Mouse (Mus musculus): ENCODE measurements around the gene Dcun1d4. TPM values are rescaled to one million over a fixed set of nuclear protein-coding genes. Genes with fewer than 3 reads are reported as not detected.
"Not testable (repeated sequence)": the region's sequence is repeated elsewhere in the genome, so short reads cannot be mapped to it uniquely, and the experiment has no call there.

Dcun1d4 gene
- polyA plus RNA-seq, 1 experiment from 2014 or later: 68.3 TPM

GRCm38 (mm10) chr5:73573789-73574188, 93.0 kb downstream of the Dcun1d4 start:
- no peaks in the 10 kb centered on the region for H3K36me3 ChIP-seq (replicated peaks; ENCODE audit: control insufficient read depth, insufficient read depth, low read depth, low read length)
- H3K4me3 ChIP-seq (ENCODE audit: low read depth, low read length): no peak overlapping the region
- H3K4me1 ChIP-seq (ENCODE audit: control insufficient read depth, insufficient read depth, low read length): no peaks in the 10 kb centered on the region
- no peaks in the 10 kb centered on the region for H3K27me3 ChIP-seq (ENCODE audit: control insufficient read depth, insufficient read depth, low read length)
- no peak for DNase-seq (ENCODE audit: low spot score)
- no peak overlapping the region for H3K9ac ChIP-seq (replicated peaks; ENCODE audit: low read length)
- H3K27ac ChIP-seq (replicated peaks; ENCODE audit: low read depth, low read length): no peak overlapping the region
- no peaks in the 10 kb centered on the region for H3K9me3 ChIP-seq (replicated peaks; ENCODE audit: control insufficient read depth, low read length)
- WGBS: 79% methylated on average over 7 of the region's 7 CpGs
- no peak for ATAC-seq (replicated peaks; ENCODE audit: insufficient number of reproducible peaks, low FRiP score, low TSS enrichment, low read depth)
- no peak overlapping the region for H3K4me2 ChIP-seq (ENCODE audit: low read depth, low read length)

GRCm38 (mm10) chr5:73574616-73575015, 93.8 kb downstream of the Dcun1d4 start:
- ATAC-seq (replicated peaks; ENCODE audit: insufficient number of reproducible peaks, low FRiP score, low TSS enrichment, low read depth): no peak
- Histone ChIP-seq H3K4me3 (ENCODE audit: low read depth, low read length) (no peak overlapping the region), H3K4me1 (ENCODE audit: control insufficient read depth, insufficient read depth, low read length) (no peaks in the 10 kb centered on the region), H3K27ac (replicated peaks; ENCODE audit: low read depth, low read length) (no peak overlapping the region), H3K4me2 (ENCODE audit: low read depth, low read length) (no peak overlapping the region), H3K9me3 (replicated peaks; ENCODE audit: control insufficient read depth, low read length) (no peaks in the 10 kb centered on the region), H3K27me3 (ENCODE audit: control insufficient read depth, insufficient read depth, low read length) (no peaks in the 10 kb centered on the region), H3K9ac (replicated peaks; ENCODE audit: low read length) (no peak overlapping the region), H3K36me3 (replicated peaks; ENCODE audit: control insufficient read depth, insufficient read depth, low read depth, low read length) (no peaks in the 10 kb centered on the region)
- no peak for DNase-seq (ENCODE audit: low spot score)
- 93% methylated on average over 4 of the region's 4 CpGs for WGBS

- no peak for ATAC-seq (replicated peaks; ENCODE audit: insufficient number of reproducible peaks, low FRiP score, low TSS enrichment, low read depth)
- H3K4me1 ChIP-seq (ENCODE audit: control insufficient read depth, insufficient read depth, low read length): no peaks in the 10 kb centered on the region
- WGBS: 68% methylated on average over 7 of the region's 7 CpGs
Observed at GRCm38 (mm10) chr5:73576708-73577107, 95.9 kb downstream of the Dcun1d4 start.

GRCm38 (mm10) chr5:73578131-73578530, 97.3 kb downstream of the Dcun1d4 start:
- Histone ChIP-seq H3K27me3 (ENCODE audit: control insufficient read depth, insufficient read depth, low read length) (no peaks in the 10 kb centered on the region), H3K9ac (replicated peaks; ENCODE audit: low read length) (no peak overlapping the region), H3K36me3 (replicated peaks; ENCODE audit: control insufficient read depth, insufficient read depth, low read depth, low read length) (no peaks in the 10 kb centered on the region), H3K9me3 (replicated peaks; ENCODE audit: control insufficient read depth, low read length) (no peaks in the 10 kb centered on the region), H3K4me3 (ENCODE audit: low read depth, low read length) (no peak overlapping the region), H3K4me2 (ENCODE audit: low read depth, low read length) (no peak overlapping the region), H3K4me1 (ENCODE audit: control insufficient read depth, insufficient read depth, low read length) (no peaks in the 10 kb centered on the region), H3K27ac (replicated peaks; ENCODE audit: low read depth, low read length) (no peak overlapping the region)
- DNase-seq (ENCODE audit: low spot score): no peak
- WGBS: 81% methylated on average over 3 of the region's 3 CpGs
- ATAC-seq (replicated peaks; ENCODE audit: insufficient number of reproducible peaks, low FRiP score, low TSS enrichment, low read depth): no peak

More at GRCm38 (mm10) chr5:73576708-73577107, 95.9 kb downstream of the Dcun1d4 start:
- Histone ChIP-seq H3K36me3 (replicated peaks; ENCODE audit: control insufficient read depth, insufficient read depth, low read depth, low read length) (no peaks in the 10 kb centered on the region), H3K4me2 (ENCODE audit: low read depth, low read length) (no peak overlapping the region), H3K27me3 (ENCODE audit: control insufficient read depth, insufficient read depth, low read length) (no peaks in the 10 kb centered on the region), H3K27ac (replicated peaks; ENCODE audit: low read depth, low read length) (no peak overlapping the region), H3K9me3 (replicated peaks; ENCODE audit: control insufficient read depth, low read length) (no peaks in the 10 kb centered on the region), H3K9ac (replicated peaks; ENCODE audit: low read length) (no peak overlapping the region), H3K4me3 (ENCODE audit: low read depth, low read length) (no peak overlapping the region)
- no peak for DNase-seq (ENCODE audit: low spot score)

DNA sequence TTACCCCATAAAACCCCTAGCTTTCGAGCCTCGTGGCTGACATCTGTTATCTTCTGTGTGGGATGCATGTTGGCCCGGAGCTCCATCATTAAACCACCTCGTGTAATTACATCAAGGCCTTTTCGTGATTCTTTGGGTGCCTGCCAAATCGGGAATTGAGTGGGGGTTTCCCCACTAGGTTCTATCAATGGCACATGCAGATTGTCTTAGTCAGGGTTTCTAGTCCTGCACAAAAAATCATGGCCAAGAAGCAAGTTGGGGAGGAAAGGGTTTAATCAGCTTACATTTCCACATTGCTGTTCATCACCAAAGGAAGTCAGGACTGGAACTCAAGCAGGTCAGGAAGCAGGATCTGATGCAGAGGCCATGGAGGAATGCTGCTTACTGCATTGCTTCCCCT, 103.2 kb downstream of the Dcun1d4 start:
- ATAC-seq (replicated peaks; ENCODE audit: insufficient number of reproducible peaks, low FRiP score, low TSS enrichment, low read depth): not testable (repeated sequence)

DNA sequence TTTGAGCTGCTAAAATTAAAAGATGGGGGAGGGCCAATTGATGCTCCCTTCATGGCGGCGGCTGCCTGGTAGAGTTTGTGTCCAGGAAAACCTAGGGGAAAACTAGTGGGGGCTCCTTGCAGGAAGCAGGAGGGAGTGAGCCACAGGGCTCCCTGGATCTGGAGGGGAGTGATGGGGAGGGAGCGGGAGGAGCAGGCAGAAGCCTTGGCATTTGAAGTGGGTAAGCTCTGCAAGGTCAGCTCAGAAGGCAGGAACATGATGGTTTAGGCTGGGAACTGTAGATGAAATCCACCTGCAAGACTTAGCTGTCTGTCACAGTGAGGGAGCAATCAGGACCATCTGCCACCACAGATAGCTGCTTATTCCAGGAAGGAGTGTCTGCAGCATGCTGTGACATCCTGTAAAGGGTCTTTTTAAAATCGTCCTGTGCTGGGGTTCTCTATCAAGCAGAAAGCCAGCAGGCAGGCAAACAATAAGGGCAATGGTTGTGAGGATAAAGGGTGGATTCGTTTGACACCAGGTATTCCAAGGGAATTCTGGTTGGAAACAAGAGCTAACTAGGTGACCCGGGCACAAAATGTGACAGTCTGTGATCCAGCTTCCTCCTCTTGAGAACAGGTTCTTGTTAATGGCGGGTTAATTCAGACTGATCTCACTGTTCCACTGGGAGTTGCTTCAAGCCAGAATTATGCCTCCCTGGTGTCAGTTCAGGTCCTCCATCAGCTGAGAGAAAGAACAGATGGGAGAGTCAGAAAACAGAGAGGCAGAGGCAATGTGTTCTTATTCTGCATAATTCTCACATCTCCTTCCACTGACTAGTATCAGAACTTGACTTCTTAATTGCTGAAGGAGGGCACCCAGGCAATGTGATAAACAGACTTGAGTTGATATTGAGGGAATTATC, 104.7 kb downstream of the Dcun1d4 start:
- no peak for ATAC-seq (replicated peaks; ENCODE audit: insufficient number of reproducible peaks, low FRiP score, low TSS enrichment, low read depth)
- no peak for DNase-seq (ENCODE audit: low spot score)
- Histone ChIP-seq H3K36me3 (replicated peaks; ENCODE audit: control insufficient read depth, insufficient read depth, low read depth, low read length) (no peaks in the 10 kb centered on the region), H3K4me3 (ENCODE audit: low read depth, low read length) (no peak overlapping the region), H3K4me1 (ENCODE audit: control insufficient read depth, insufficient read depth, low read length) (no peaks in the 10 kb centered on the region), H3K4me2 (ENCODE audit: low read depth, low read length) (no peak overlapping the region), H3K27ac (replicated peaks; ENCODE audit: low read depth, low read length) (no peak overlapping the region), H3K9me3 (replicated peaks; ENCODE audit: control insufficient read depth, low read length) (no peaks in the 10 kb centered on the region), H3K9ac (replicated peaks; ENCODE audit: low read length) (no peak overlapping the region), H3K27me3 (ENCODE audit: control insufficient read depth, insufficient read depth, low read length) (no peaks in the 10 kb centered on the region)
- 32% methylated on average over 7 of the region's 7 CpGs for WGBS

More for the DNA sequence above, 103.2 kb downstream of the Dcun1d4 start:
- 90% methylated on average over 6 of the region's 6 CpGs for WGBS
- H3K4me2 ChIP-seq (ENCODE audit: low read depth, low read length); H3K9me3 ChIP-seq (replicated peaks; ENCODE audit: control insufficient read depth, low read length); H3K36me3 ChIP-seq (replicated peaks; ENCODE audit: control insufficient read depth, insufficient read depth, low read depth, low read length); H3K9ac ChIP-seq (replicated peaks; ENCODE audit: low read length); H3K27me3 ChIP-seq (ENCODE audit: control insufficient read depth, insufficient read depth, low read length); H3K27ac ChIP-seq (replicated peaks; ENCODE audit: low read depth, low read length); H3K4me1 ChIP-seq (ENCODE audit: control insufficient read depth, insufficient read depth, low read length); DNase-seq (ENCODE audit: low spot score); H3K4me3 ChIP-seq (ENCODE audit: low read depth, low read length): not testable (repeated sequence)

DNA sequence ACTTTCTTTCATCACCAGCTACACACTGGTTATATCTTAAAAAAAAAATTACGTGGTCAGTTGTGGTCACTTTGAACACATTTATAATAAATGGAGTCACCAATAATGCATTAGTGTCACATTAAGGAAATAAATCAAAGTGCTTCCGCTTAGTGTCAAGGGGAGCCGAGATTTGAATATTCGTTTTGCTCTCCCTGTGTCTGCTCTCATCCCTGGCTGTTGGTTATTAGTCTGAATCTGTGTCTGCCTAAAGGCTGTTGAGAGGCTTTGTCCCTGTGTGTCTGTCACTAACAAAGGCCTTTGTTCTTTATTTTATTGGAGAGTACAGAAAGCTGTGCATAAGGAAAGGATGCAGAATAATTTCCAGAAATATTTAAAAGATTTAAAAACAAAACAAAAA, 105.8 kb downstream of the Dcun1d4 start:
- no peak for DNase-seq (ENCODE audit: low spot score)
- 79% methylated on average over 4 of the region's 4 CpGs for WGBS
- H3K27me3 ChIP-seq (ENCODE audit: control insufficient read depth, insufficient read depth, low read length): no peaks in the 10 kb centered on the region

GRCm38 (mm10) chr5:73587119-73587518, 106.3 kb downstream of the Dcun1d4 start:
- no peak for ATAC-seq (replicated peaks; ENCODE audit: insufficient number of reproducible peaks, low FRiP score, low TSS enrichment, low read depth)
- Histone ChIP-seq H3K9me3 (replicated peaks; ENCODE audit: control insufficient read depth, low read length) (no peaks in the 10 kb centered on the region), H3K36me3 (replicated peaks; ENCODE audit: control insufficient read depth, insufficient read depth, low read depth, low read length) (no peaks in the 10 kb centered on the region), H3K27ac (replicated peaks; ENCODE audit: low read depth, low read length) (no peak overlapping the region), H3K27me3 (ENCODE audit: control insufficient read depth, insufficient read depth, low read length) (no peaks in the 10 kb centered on the region), H3K4me2 (ENCODE audit: low read depth, low read length) (no peak overlapping the region), H3K9ac (replicated peaks; ENCODE audit: low read length) (no peak overlapping the region), H3K4me1 (ENCODE audit: control insufficient read depth, insufficient read depth, low read length) (no peaks in the 10 kb centered on the region), H3K4me3 (ENCODE audit: low read depth, low read length) (no peak overlapping the region)
- no peak for DNase-seq (ENCODE audit: low spot score)
- 76% methylated on average over 3 of the region's 3 CpGs for WGBS

More for the DNA sequence above, 105.8 kb downstream of the Dcun1d4 start:
- H3K36me3 ChIP-seq (replicated peaks; ENCODE audit: control insufficient read depth, insufficient read depth, low read depth, low read length): no peaks in the 10 kb centered on the region
- H3K27ac ChIP-seq (replicated peaks; ENCODE audit: low read depth, low read length): no peak overlapping the region
- no peak overlapping the region for H3K9ac ChIP-seq (replicated peaks; ENCODE audit: low read length)
- H3K4me2 ChIP-seq (ENCODE audit: low read depth, low read length): no peak overlapping the region
- ATAC-seq (replicated peaks; ENCODE audit: insufficient number of reproducible peaks, low FRiP score, low TSS enrichment, low read depth): no peak
- no peaks in the 10 kb centered on the region for H3K4me1 ChIP-seq (ENCODE audit: control insufficient read depth, insufficient read depth, low read length)
- no peaks in the 10 kb centered on the region for H3K9me3 ChIP-seq (replicated peaks; ENCODE audit: control insufficient read depth, low read length)
- no peak overlapping the region for H3K4me3 ChIP-seq (ENCODE audit: low read depth, low read length)

All from embryonic facial prominence, embryonic 11.5 days (tissue).